Mouse (Mus musculus): ENCODE data around the gene Aars2.

Gene Aars2

DNA sequence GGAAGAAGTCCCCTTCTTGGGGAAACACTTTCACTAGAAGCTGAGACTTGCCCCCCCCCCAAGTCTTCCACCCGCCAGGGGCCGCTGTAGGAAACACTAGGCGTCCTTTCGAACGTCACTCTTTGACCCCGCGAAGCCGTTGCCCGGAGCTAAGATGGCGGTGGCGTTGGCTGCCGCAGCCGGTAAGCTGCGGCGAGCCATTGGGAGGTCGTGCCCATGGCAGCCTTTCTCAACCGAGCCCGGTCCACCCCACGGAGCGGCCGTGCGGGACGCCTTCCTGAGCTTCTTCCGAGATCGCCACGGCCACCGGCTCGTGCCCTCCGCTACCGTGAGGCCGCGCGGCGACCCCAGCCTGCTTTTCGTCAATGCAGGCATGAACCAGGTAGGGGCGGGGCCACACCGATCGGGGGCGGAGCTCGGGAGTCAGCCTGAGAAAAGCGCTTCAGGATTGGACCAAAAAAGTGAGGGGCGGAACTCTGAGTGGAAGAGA lies at the start of gene Aars2:
TSS of gene Aars2 (plus strand) at position 142 of the 490 bp plus-strand sequence.
- DNase-seq, result peak; percentile 92

DNA sequence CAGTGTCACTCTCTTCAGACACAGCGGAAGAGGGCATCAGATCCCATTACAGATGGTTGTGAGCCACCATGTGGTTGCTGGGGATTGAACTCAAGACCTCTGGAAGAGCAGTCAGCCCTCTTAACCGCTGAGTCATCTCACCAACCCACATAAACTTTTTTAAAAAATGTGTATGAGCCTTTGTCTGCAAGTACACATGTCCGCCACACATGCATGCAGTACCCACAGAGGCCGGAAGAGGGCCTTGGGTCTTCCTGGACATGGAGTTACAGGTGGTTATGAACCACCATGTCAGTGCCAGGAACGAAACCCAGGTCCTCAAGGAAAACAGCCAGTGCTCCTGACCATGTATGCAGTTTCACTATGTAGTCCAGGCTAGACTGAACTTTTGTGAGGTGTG lies 49.2 kb upstream of the Aars2 start:
- DNase-seq, result no peak

DNA sequence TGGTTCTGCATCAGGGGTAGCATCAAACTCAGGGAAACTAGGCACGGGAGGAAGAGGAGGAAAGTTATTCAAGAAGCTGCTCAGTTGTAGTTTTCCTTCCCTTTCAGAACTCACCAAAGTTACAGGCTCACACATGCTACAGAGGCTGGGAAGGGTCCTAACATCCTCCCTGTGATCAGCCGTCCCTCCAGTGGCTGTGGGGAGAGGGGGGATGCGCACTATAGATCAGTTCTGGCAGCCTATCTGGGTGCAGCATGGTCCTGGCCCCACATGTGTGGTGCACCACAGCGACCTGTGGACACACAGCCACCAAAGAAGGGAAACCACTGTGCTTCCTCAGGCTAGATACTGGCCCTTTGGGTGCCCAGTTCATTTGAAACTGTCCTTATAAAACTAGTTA lies 48.1 kb upstream of the Aars2 start:
- DNase-seq, result no peak

DNA sequence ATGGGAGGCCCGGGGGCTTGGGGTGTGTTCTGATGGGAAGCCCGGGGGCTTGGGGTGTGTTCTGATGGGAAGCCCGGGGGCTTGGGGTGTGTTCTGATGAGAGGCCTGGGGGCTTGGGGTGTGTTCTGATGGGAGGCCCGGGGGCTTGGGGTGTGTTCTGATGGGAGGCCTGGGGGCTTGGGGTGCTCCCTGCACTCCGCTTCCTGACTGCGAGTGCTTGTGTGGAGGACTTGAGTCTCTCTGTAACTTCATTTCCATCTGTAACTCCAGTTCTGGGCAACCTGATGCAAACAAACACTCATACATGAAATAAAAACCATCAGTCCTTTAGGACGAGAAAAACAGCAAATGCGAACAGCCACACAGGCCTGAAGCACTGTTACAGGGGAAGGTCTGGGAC lies 47.6 kb upstream of the Aars2 start:
- DNase-seq, result no peak

DNA sequence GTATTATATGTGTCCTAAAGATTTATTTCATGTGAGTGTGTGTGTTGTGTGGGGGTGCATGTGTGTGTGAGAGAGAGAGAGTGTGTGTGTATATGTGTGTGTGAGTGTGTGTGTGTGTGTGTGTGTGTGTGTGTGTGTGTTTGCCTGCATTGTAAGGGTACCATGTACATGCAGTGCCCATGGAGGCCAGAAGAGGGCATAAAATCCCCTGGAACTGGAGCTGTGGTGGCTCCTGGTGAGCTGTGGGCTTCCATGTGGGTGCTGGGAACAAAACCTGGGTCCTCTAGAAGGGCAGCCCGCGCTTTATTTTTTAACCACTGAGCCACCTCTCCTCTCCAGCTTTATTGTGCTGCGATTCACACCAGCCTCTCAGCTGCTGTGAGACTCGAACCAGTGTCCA lies 44.1 kb upstream of the Aars2 start:
- DNase-seq, result no peak

DNA sequence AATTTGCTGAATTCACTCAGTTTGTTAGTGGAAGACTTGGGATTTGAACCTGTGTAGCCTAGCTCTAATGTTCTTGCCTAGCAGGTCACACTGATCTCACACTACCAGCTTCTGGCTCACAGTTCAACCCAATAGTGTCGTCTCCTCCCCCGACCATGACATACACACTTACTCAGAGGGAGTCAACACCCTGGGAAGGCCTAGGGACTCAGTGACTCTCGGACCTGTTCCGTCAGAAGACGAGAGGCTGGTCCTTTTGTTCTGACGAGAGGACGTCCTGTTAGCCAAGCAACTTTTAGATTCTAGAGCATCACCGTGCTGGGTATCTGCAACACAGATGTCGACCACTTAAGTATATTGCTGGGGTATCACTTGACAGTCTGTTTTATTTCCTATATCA lies 42.4 kb upstream of the Aars2 start:
- no peak for DNase-seq

DNA sequence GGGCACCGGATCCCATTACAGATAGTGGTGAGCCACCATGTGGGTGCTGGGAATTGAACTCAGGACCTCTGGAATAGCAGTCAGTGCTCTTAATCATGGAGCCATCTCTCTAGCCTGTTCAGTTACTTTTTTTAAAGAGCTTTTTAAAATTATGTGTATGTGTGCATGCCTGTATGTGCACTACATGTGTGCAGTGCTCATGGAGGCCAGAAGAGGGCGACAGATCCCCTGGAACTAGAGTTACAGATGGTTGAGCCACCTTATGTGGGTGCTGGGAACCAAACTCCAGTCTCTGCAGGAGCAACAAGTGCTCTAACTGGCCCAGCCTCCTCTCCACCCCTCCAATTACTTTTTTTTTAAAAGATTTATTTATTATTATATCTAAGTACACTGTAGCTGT lies 39.9 kb upstream of the Aars2 start:
- no peak for DNase-seq

DNA sequence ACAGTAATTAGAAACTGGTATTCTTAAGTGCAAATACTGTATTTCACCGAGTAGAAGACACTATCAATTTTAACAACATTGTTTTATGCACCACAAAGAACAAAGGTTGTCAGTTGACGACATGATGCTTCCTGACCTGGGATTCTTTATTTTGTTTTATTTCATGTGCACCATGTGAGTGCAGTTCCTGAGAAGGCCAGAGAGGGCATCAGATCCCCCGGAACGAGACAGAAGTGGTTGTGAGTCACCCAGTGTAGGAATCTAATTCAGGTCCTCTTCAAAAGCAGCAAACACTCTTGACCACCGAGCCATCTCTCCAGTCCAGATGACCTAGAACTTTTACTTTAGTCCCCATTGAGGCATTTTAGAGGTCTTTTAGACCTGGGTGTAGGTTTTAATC lies 38.3 kb upstream of the Aars2 start:
- no peak for DNase-seq

DNA sequence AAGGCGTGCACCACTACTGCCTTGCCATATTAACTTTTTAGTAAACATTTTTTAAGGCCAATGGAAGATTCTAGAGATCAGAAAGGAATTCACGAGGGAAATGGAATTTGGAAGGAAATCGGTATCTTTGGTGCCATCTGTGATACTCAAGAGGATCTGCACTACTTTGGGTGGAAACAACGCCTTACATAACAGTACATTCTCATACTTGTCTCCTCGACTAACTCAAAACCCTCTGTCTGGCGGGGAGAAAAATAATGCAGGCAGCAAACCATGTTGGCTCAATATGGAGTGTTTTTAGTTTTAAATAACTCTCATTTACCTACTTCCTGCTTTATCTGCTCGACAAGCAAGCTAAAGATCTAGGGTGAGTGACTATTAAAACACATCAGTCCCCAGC lies 35.9 kb upstream of the Aars2 start:
- no peak for DNase-seq

DNA sequence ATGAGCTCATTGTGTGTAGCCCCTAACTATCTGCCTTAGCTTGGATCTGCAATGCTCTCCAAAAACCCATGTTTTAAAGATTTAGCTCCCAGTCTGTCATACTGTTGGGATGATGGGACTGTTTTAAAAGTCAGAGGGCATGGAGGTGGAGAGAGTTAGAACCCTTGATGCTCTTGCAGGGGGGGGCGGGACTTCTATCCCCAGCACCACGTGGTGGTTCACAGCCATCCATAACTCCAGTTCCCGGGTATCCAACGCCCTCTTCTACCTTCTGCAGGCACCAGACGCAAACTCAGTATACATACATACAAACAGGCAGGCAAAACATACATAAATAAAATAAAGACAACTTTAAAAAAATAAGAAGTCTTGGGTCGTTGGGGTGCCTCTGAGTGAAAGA lies 33.0 kb upstream of the Aars2 start:
- no peak for DNase-seq

DNA sequence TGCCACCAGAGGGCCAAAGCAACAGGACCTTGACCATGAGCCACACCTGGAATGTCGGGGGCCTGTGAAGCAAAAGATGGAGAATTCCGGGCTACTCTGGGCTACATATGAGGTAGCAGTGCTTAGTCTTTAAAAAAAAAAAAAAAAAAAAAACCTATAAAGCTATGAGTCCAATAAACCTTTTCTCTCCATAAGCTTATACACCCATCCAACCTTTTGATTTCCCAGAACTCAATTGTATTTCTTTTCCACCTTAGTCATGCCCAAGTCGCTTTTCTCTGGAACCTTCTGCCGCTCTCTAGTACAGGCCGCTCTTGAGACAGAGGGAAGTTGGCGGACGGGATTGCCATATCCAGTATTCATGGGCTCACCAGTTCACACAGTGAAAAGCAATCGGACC lies 32.5 kb upstream of the Aars2 start:
- no peak for DNase-seq

DNA sequence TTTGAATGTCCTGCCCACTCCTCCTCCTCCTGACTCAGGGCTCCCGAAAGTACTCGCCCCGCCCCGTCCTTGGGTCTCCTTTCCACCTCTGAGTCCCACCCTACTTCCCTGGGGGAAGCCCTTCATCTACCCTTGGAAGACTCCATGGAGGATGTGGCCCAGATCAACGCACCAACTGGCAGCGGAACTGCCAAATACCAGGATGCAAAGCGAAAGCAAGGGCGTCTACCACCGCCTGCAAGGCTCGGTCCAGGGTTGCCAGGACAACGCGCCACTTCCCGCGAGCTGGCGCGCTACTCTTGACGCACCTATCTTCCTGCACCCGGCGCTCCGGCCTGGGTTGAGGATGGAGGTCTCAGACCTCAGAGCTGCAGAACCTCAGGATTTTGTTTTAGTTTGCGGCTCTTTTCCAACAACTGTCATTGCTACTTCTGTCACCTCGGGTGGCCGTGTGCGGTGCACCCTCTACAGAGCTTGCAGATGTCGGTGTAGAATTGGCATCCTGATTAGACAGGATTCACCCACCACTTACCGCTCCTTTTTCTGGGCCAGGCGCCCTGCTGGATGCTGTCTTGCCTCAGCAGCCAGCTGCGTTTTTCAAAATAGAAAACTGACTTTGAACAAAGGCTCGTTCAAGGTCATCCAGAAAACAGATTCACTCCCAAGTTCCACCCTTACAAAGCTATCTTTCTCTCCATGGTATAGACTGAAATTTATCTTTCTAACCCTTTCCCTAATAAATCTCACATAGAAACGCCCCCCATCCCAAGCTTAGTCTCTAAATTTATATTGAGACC lies 31.8 kb upstream of the Aars2 start, which contains the start of gene Spats1:
TSS of gene Spats1 (minus strand) at position 747 of the 797 bp plus-strand sequence.
- DNase-seq, result peak; percentile 87

DNA sequence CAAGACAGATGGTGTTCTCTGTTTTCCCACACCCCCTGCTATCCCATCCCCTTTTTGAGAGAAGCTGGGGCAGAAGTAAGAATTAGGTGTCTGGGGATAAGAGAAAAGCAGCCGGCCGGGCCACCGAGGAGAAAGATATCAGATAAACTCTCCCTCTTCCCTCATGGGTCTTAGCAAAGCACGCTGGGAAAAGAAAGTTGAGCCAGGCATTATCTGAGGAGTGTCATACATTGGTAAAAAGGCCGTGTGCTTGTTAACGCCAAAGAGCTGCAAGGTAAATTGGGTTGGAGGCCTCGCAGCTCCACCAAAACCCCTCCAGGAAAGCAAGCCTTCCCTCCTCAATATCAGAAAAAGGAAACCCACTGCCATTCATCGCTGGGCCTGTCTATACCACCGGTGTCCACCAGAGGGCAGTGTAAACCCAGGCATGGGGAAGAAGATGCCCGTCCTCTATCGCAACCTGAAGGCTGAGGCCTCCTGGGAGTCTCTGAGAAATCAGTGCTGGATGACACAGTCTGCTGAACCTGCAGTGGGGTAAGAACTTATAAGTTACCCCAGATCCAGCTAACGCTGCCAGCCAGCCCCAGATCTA lies 28.3 kb upstream of the Aars2 start:
- peak; percentile 79 for DNase-seq

DNA sequence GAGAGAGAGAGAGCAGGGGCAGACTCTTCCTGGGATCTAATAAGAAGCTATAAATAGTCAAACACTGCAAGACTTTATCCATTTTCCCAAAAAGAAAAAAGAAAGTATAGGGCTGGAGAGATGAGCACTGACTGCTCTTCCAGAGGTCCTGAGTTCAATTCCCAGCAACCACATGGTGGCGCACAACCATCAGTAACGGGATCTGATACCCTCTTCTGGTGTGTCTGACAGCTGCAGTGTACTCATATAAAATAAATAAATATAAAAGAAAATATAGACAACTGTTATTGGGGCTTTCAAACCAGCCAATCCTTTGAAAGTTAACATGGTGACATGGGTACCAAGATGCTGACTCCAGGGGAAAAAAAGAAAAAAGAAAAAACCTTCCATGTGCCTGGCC lies 26.2 kb upstream of the Aars2 start:
- no peak for DNase-seq

DNA sequence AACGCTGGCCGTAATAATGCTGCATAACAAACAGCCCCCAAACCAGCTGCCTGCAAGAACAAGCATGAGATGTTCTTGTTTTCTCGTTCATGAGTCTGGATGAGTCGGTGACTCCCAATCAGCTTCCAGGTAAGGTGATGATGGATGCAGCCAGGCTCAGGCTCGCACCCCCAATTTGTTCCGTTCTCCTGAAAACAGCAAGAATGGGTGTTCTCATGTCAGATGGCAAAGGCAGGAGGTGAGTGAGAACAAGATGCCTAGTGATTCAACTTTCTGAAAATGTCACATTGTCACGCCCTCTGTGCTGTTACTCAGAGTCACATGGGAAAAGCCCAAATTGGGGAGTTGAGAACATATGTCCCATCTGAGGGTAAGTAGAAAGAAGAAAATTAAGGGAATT lies 21.1 kb upstream of the Aars2 start:
- no peak for DNase-seq

DNA sequence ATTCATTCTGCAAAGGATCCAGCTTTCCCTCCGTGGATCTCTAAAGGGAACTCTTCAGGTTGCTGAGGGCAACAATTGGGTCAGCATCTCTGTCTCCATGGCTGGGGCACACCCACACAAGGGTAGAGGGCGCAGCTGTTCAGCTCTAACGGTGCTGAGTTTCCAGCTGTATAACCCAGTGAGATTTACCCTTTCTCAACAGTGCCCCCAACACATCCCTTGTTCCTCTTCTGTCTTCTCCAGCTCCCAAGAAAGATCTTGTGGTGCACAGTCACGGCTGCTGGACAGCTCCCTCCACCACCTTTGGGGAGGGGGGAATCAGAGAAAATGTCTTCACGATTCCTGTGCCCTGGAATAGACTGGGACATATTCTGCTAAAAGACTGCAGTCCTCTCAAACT lies 19.4 kb upstream of the Aars2 start:
- DNase-seq, result no peak

DNA sequence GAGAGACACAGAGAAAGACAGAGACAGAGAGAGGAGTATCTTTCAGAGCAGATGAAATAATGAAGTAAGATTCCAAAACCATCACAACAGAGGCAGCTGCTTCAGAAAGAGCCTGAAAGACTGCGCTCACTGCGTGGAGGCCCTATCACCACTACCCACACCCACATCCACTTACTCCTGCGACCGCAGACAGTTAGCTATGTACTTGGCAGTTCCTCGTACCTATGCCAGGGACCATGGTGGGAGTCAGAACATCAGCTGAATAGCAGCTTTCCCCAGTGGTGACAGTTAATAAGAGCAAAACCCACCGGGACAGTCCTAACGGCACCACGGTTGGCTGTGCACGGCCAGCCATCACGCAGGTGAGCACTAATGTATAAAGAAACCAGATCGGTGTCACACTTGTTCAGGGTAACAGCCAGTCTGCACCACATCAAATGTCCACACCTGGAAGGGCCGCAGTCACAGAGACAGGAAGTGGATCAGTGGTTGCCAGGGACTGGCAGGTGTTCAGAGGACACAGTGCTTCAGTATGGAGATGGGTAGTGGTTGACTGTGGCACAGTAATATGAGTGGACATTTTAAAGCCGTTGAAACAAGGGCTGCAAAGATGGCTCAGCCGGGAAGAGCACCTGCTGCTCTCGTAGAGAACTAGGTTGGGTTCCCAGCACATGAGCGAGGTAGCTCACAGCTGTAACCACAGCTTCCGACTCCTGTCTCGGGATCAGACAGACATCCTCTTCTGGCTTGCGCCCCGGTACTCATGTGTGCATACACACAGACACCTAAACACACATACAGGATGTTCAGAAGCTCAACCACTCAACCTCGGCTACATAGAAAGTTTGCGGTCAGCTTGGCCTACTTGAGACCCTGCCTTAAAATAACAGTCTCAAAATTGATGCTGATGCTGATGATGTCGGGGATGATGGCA lies 18.1 kb upstream of the Aars2 start:
- no peak for DNase-seq

DNA sequence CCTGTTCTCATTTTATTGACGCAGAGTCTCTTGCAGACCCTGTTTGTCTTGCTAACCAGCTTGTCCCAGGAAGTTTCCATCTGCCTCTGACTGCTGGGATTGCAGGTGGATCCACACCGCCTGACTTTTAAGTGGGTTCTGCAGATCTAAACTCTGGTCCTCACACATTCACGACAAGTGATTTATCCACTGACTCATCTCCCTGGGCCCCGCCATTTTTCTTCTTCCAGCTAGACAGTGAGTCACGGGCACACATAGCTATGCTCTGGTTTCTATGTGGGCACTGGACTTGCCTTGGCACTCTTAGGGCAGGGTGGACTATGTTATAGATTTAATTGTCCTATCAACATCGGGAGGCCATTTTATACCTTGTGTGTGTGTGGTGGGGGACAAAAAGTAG lies 16.9 kb upstream of the Aars2 start:
- no peak for DNase-seq

DNA sequence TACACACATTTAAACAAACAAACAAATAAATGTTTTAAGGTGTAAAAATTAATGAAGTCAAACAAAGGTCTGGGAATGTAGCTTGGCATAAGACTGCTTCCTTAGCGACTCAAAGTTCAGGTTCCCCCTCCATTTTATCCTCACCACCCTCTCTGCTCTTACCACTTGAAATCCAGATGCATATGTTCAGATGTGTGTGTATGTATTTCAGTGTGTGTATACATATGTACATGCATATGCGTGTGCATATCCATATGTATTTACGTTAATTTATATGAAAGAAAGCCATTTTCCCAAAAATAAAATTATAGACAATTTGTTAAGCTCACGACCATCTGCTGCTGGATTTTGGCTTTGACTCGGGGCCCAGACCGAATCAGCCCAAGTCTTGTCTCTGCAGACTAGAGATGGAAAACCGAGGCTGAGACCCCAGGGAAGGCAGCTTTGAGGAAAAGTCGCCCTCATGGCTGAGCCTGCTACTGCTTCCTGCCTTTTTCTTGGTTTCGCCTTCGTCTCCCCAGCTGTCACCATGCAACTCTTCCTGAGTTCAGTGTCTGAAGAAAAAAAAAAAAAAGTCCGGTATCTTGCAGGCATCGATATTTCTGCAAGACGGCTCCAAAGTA lies 16.0 kb upstream of the Aars2 start:
- DNase-seq, result no peak

DNA sequence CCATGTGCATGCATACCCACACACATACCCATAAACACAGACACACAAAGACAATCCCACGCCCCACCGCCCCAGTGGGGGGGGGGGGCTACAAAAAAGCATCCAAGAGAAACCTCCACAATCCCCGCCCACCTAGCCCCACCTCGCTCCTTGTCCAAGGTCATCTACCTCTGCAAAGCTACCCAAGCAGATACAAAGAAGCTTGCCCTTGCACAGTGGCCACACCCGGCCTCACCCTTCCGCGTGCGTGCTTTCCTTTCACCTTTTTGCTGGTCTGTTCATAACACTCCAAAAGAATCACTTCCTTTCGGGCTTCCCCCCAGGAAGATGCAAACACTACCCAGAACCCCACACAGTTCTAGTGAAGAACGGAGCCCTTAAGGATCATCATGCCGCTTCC lies 11.2 kb upstream of the Aars2 start:
- DNase-seq, result no peak

DNA sequence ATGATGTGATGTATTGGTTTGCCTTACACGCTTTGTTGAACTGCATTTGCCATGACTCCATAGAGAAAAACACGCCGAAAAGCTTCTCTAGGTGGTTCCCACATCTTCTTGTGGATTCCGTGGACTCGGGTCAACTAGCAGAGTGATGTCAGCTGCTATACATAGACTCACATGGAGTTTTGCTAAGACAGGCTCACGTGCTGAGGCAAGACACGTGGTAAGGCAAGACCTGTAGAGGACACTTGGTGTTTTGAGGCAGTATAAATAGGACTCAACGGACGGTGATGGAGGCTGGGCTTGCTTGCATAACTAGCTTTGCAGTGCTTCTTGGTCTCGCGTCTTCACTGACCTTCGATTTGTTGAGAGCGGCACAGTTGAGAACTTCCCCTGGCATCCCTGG lies 8.2 kb upstream of the Aars2 start:
- DNase-seq, result no peak

DNA sequence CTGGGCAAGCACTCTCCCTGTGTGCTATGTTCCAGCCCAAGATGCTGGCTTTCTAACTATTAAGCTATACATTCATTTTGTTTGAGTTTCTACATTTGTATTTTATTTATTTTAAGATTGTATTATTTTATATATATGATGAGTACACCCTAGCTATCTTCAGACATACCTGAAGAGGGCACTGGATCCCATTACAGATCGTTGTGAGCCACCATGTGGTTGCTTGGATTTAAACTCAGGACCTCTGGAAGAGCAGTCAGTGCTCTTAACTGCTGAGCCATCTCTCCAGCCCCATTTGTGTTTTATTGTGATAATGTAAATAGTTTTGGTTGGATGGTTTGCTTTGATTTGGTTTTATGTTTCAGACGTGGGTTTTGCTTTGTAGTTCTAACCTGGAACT lies 7.1 kb upstream of the Aars2 start:
- DNase-seq, result no peak

DNA sequence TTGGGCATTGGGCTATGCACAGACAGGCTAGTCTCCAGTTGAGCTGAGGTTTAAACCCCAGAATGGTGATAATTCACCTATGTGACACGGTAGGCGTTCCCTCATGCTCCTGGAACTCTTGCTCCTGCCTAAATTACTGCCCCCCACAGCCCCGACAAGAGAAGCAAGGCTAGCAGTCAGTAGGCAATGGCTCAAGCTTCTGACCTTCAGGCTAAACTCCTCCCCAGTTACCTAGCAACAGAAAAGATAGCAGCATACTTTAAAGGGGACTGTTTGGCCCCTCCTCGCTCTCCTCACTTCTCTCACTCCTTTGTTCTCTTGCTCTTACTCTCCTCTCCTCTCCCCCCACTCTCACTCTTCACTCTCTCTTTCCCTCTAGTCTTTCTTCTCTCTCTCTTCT lies 5.7 kb upstream of the Aars2 start:
- no peak for DNase-seq
